Mouse (Mus musculus) heart, postnatal 0 days (tissue): ENCODE measurements around the gene Ntn5.

Experiments used
- CTCF ChIP-seq: IDR thresholded peaks from 2 replicates; pipeline ENCODE4 v1.5.1; 2016; ENCODE audit warnings: antibody characterized with exemption, control low read depth, low read depth
- EP300 ChIP-seq: IDR thresholded peaks from 2 replicates; pipeline ENCODE4 v1.6.1; 2016; ENCODE audit warnings: antibody characterized with exemption, low read depth

DNA sequence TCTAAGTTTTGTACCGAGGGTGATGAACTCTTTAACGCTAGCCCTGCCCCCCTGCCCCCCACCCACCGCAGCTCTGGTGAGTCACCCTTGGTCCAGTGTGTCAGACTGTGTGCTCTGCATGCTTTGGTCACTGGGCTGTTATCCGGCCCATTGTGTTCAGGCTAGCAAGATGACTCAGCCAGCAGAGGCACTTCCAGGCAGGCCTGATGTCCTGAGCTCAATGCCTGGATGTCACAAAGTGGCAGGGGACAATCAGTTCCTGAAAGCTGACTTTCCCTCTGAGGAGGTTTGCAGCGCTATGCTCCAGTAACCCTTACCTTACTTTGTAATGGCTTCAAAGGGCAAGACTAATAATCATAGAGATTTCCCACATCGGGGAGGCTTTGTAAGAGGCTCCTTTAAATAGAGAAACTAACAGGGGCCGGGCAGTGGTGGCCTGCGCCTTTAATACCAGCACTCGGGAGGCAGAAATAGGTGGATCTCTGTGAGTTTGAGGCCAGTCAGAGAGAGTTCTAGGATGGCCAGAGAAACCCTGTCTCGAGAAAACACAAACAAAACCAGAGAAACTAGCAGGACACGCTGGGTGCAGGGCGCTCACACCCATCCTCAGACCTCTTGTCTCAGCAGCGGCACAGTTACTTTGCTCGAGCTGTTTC is 3.7 kb upstream of the Ntn5 start:
- TF ChIP-seq CTCF (no peak), EP300 (peak; percentile 90)
